Mouse (Mus musculus) liver, adult (tissue): ENCODE measurements around the gene Dpm2.

ENCODE experiments used
- GATA4 ChIP-seq: IDR thresholded peaks from 2 replicates; pipeline ENCODE4 v1.6.1; 2014; ENCODE audit warnings: mild to moderate bottlenecking, low read length; ENCODE audit not compliant: insufficient replicate concordance

The Dpm2 gene

DNA sequence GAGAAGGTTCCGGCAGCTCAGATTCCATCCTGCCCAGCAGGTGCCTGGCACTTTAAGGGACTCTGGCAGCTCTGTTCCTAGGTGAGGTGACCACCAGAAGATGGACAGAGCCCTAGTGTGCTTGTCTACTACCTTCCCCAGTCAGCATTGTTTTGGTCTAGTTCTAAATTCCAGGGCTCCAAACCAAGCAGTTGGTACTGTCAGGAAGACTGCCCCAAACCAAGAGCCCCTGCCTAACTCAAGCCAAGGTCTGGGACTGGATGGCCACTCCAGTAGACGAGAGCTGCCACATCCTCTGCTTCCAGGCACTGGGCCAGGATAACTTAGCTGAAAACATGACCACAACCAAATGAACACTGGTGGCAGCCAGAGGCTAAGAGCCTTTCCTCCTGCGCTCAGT is 1.7 kb upstream of the Dpm2 start:
- no peak for TF ChIP-seq GATA4

DNA sequence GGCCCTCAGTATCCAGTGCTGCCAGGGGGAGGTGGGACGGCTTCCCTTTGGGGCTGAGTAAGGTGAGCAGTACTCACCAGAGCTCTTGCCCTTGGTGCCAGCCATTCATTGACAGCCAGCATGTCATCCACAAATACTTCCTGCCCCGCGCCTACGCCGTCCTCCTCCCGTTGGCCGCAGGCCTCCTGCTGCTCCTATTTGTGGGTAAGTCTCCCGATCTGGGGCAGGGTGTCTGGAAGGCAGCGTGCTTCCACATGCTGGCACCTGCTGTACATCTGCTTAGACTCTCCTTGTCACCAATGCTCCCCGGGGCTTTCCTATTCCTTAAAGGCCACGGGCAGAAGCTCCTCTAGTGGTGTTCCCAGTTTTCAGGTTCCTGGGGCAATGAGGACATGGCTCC is 1.5 kb downstream of the Dpm2 start:
- TF ChIP-seq GATA4: no peak

DNA sequence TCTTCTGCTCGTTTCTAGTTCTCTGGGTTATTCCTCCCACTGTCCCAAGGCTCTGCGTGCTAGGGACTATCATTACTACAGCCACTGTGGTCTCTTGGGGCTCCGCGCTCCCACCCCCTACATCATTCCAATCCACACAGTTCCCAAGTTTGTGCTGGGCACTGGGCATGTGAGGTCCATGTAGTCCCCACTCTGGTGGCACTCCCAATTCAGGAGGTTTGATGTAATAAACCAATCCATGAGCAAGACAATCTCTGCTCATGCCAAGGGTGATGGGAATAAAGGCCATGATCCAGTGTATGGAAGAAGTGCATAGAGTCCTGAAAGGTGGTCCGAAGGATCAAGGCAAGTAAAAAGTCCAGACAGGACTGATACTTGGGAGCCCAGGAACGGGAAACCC is 3.8 kb downstream of the Dpm2 start, which contains the start of gene Pip5kl1:
Pip5kl1 (plus strand) TSS at position 301 of the 400 bp plus-strand sequence.
- no peak for TF ChIP-seq GATA4

DNA sequence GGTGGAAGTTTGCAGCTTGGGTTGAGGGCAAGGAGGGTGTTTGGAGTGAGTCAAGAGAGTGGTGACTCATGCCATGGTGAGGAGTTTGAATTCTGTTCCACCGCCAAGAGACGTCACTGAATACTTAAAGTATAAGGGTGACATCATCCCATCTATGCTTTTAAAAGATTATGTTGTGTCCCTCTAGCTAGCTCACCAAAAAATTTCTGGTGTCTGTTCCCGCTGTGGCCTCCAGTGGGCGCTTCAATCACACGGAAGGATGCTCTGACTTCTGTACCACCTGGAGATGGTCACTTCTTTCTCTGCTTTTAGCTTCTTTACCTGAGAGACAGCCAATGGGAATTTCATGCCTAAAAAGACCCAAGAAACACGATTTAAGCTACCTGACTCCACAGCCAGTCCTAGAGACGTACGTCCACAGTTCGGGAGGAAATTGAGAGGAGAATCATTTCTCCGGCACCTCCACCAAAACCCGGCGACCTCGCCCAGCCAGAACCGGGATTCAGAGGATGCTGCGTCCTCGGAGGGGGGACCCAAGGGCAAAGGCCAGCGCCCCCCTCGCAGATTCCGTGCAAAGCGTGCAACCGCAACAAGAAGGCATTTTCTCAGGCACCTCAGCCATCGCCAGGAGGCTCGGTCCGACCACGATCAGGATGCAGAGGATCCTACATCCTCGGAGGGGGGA is 4.4 kb downstream of the Dpm2 start:
- TF ChIP-seq GATA4: no peak

DNA sequence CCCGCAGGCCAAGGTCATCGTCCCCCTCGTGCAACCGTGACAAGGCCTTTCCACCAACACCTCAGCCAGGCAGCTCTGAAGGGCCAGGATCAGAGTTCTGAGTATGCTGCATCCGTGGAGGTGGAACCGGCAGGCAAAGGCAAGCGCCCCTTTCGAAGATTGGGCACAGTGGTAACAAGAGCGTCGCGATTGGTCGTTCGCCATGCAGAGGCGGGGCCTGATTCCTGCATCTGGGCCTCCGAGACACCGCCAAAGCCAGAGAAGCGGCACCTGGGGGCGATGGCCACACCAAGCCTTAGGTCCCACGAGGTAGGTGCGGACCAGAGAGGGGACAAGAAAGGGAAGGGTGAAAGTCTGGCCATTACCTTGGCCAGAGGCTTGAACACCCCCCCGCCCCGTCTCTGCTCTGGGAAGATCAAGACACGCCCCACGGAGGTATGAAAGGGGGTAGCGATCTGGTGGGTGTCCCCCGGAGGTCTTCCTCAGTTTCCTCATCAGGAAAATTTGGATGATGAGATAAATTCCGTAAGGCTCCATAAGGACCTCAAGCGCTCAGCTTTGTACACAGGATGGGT is 5.0 kb downstream of the Dpm2 start, which contains the start of gene 9430097D07Rik:
9430097D07Rik (minus strand) TSS at position 99 of the 575 bp plus-strand sequence.
- TF ChIP-seq GATA4: no peak

DNA sequence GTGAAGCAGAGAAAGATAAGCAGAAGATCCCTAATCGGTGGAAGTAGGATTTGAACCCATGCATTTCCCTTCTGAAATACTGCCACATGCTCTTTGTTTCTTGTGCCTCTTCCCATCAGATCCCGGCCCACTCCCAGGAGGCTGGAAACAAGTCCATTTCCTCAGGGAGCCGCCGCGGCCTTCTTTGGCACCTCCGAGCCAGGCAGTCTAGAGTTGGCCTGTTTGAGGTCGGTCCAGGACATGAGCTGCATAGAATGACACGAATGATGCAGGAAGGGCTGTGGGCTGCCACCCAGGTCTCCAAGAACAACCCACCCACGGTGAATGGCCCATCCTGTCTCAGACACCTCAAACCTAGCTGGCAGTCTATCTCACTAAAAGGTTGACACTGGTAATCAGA is 5.9 kb downstream of the Dpm2 start:
- no peak for TF ChIP-seq GATA4

DNA sequence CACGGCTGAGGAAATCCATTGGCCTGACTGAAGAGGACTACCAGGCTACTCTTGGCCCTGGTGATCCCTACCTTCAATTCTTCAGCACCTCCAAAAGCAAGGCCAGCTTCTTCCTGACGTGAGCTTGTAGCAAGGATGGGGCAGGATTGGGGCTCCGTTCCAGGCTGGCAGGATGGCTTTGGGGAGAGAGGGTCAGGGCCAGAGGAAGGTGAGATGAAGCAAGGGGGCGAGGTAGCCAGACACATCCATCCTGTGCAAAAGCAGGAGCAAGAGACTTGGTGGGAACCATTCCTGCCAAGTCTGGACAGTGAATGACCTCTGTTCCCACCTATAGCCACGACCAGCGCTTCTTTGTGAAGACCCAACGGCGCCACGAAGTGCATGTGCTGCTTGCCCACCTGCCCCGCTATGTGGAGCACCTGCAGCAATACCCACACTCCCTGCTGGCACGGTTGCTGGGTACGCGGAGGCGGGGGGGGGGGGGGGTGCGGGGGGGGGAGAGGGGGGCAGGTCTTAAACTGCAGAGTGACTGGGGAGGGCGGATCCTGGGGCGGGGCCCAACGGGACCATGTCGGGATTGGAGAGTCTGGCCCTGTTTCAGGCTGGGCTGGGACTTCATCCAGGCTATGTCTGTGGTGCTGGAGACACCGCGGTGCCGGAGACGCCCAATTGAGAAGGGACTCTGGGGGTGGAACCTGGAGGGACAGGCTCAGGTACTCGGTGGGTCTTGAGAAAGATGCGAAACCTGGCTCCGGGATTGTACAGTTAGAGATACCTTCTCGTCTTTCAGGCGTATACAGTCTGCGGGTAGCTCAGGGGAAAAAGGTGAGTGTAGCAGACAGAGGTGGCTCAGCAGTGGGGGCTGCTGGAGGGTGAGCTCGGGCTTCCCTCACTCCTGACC is 7.7 kb downstream of the Dpm2 start:
- no peak for TF ChIP-seq GATA4

DNA sequence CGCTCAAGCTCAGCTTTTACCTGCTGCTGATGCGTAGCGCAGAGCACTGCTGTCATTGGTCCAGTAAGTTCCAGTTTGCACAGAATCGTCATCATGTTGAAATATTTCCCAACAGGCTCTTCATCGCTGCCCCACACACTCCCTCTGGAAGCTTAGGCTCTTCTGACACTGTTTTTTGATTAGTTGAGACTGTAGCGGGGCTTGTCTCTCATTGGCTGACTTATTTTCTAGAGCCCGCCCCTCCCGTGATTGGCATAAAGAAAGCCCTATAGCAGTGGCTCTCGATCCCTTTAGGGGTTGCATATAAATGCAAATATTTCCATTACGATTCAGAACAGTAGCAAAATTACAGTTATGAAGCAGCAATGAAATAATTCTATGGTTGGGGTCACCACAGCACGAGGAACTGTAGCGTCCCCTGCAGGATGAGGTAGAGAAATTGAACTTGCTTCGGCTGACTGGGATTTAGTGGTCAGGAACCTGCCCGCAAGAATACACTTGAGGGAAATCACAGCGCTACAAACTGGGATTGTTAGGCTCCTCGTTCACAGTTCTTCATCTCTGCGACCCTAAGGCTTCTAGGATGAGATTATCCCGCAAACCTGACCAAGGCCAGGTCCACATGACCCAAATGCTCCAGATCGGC is 10.9 kb downstream of the Dpm2 start:
- TF ChIP-seq GATA4: no peak

DNA sequence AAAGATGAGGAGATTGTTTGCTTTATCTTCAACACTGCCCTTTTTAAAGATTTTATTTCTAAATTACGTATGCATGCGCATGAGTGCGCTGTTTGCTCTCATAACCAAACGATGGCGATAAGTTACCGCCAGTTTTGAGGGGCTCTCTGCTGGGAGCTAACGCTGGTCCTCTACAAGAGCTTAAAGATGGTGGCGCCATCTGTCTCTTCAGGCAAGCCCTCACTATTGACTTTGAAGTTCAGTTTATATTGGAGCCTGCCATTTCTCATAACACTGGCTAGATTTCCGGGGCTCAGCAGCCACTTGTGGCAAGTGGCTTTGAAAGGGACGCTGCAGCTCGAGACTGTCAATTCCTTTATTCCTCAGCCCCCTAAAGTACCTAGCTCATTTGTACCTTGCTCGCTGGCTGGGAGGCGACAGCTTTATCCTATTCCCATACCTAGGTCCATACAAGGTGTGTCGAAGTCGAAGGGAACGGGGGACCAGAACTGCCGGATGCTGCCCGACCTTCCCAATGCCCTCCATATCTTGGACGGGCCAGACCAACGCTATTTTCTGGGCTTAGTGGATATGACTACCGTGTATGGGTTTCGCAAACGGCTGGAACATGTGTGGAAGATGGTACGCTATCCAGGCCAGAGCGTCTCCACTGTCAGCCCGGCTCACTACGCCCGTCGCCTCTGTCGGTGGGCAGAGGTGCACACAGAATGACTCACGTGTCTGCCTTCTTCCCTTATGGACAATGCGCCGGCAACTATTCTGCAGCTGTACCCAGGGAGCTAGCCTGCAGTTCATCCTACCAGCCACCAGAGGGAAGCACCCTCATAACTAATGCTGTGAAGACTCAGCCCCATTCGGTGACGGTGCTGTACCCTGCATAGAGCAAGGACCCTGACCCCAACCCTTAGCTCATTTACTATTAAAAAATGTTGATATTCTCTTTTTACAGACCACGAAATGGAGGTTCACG is 12.5 kb downstream of the Dpm2 start:
- no peak for TF ChIP-seq GATA4

DNA sequence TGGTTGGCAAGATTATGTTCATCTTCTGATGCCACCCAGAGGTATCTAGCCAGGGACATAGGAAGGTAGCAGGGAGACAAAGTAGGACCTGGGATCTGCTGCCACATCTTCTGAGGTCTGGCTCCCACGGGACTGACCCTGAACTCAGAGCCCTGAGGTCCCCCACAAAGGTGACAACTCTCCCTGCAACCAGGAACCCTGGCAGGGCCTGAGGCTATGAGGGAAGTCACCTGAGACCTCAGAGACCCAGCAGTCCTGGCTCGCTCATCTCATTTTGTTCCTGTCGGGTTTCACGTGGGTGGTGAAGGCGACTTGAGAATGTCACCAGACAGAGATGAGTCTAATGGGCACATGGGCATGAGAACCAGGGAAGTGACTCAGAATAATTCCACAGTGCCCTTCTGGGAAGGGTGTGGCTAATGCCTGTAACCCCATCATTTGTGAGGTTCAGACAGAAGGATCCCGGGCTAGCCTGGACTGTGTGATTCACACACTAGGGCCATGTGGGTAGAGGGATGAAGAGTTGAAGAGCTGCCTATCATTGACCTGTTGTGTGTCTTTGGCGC is 14.6 kb downstream of the Dpm2 start:
- TF ChIP-seq GATA4: no peak

DNA sequence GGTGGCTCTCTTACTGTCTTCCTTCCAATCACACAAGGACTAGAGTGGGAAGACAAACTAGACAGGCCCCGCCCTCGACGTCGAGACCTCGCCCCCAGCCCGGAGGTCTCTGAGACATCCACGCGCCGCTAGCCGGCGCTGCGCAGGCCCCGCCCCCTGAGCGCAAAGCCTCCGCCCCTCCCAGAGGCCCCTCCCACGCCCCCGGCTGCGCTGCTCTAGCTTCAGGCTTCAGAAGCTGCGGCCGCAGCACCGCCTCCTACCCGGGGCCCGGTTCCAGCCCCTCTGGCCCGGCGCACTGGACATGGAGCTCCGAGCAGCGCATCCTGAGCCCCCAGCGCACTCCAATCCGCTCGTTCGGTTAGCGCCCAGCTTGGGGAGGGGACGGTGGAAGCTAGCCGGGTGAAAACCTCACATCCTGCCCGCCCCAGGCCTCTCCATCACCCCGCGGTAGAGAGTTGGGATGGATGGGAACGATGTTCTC is 16.3 kb downstream of the Dpm2 start, which contains the start of gene St6galnac4:
St6galnac4 (plus strand) TSS at position 225 of the 481 bp plus-strand sequence.
- no peak for TF ChIP-seq GATA4

DNA sequence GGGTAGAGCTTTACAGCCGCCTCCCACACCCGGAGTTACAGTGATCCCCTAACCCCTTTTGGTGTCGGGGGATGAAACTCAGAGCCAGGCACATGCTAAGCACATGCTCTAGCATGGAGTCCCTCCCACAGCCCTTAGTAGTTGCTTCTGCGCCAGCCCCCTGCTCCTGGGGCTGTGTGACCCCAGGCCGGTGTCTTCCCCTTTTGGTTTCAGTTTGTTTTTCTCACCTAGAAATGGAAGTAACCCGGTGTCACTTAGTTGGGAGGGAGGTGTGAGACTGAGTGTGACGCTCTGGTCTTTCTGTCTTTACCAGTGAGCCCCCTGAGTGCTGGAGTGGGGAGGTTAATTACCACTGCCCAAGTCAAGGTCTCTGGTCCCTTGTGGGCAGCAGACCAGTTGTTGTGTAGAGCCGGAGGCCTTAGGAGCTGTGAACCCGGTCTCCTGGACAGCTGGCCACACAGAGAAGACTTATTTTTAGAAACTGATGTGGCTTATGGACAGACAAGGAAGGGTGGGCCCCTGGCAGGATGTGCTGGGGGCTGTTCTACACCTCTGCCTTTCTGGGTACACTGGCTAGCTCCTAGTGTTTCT is 17.2 kb downstream of the Dpm2 start:
- TF ChIP-seq GATA4: no peak

DNA sequence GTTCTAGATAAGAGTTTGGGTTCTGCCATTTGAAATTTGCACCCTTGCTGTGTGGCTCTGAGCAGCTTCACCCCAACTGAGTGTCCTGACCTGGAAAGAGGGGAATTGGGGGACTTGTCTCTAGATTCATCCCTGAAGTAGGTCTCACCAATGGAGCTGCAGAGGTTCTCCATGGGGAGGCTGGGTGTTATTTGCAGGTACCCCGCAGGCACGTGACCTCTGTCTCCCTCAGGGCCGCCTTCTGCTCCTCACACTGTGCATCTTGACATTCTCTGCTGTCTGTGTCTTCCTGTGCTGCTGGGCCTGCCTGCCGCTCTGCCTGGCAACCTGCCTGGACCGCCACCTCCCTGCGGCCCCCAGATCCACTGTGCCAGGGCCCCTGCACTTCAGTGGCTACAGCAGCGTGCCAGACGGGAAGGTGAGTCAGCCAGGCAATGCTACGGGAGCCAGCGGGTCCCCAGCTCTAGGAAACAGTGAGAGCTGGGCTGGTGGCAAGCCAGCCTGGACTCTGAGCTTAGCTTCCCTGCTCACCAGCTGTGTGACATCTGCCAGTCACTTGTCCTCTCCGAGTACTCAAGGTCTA is 18.6 kb downstream of the Dpm2 start:
- TF ChIP-seq GATA4: no peak
